Mouse (Mus musculus) layer of hippocampus, postnatal 36 days (tissue): ENCODE results near the gene Flnb. TPM values are rescaled to one million over a fixed set of nuclear protein-coding genes. Genes with fewer than 3 reads are reported as not detected.

Source experiments
- DNase-seq, 2 experiments: peaks; one replicate each; pipeline ENCODE4 v3.0.0; 2022
- total RNA-seq, 2 experiments: library from RNA; stranded (reverse); gene quantifications; 2 replicates each; pipeline ENCODE4 v1.2.3; 2021

Flnb gene
- total RNA-seq, 2 experiments from 2014 or later, result 37.0 to 73.4 TPM

GRCm38 (mm10) chr14:7900481-7901049, 82.8 kb downstream of the Flnb start:
- DNase-seq, result peak; percentile 27 to 44

- no peak for DNase-seq
Measured at GRCm38 (mm10) chr14:7901484-7902240, 83.9 kb downstream of the Flnb start.

GRCm38 (mm10) chr14:7907058-7907457, 89.3 kb downstream of the Flnb start:
- DNase-seq, result no peak

GRCm38 (mm10) chr14:7909472-7909871, 91.7 kb downstream of the Flnb start:
- DNase-seq, result no peak

- DNase-seq, result no peak
Measured at GRCm38 (mm10) chr14:7913842-7914241, 96.1 kb downstream of the Flnb start.

GRCm38 (mm10) chr14:7914461-7914860, 96.7 kb downstream of the Flnb start:
- no peak for DNase-seq

- DNase-seq, result no peak
Measured at GRCm38 (mm10) chr14:7918150-7918991, 100.6 kb downstream of the Flnb start.

GRCm38 (mm10) chr14:7919309-7919708, 101.6 kb downstream of the Flnb start:
- DNase-seq, result no peak

- DNase-seq, result no peak
Measured at GRCm38 (mm10) chr14:7919921-7920320, 102.2 kb downstream of the Flnb start.

GRCm38 (mm10) chr14:7921459-7921858, 103.7 kb downstream of the Flnb start:
- no peak for DNase-seq

- DNase-seq, result no peak
Measured at GRCm38 (mm10) chr14:7923635-7924034, 105.9 kb downstream of the Flnb start.

- DNase-seq, result no peak
Measured at GRCm38 (mm10) chr14:7928362-7928761, 110.6 kb downstream of the Flnb start.

GRCm38 (mm10) chr14:7929029-7929428, 111.3 kb downstream of the Flnb start:
- no peak for DNase-seq

GRCm38 (mm10) chr14:7932151-7932550, 114.4 kb downstream of the Flnb start:
- DNase-seq, result no peak

- DNase-seq, result no peak
Measured at GRCm38 (mm10) chr14:7934166-7934565, 116.4 kb downstream of the Flnb start.

- no peak for DNase-seq
Measured at GRCm38 (mm10) chr14:7937052-7937630, 119.4 kb downstream of the Flnb start.

GRCm38 (mm10) chr14:7938809-7939784, 121.3 kb downstream of the Flnb start:
- DNase-seq, result peak; percentile 30 to 39

- no peak for DNase-seq
Measured at GRCm38 (mm10) chr14:7941413-7941812, 123.7 kb downstream of the Flnb start.

GRCm38 (mm10) chr14:7943101-7943800, 125.5 kb downstream of the Flnb start:
- DNase-seq, result peak; percentile 19 to 37

GRCm38 (mm10) chr14:7943801-7944135, 126.0 kb downstream of the Flnb start:
- DNase-seq, result no peak
